ENCODE assay signal across 8 mouse cellular contexts in the genomic region with DNA sequence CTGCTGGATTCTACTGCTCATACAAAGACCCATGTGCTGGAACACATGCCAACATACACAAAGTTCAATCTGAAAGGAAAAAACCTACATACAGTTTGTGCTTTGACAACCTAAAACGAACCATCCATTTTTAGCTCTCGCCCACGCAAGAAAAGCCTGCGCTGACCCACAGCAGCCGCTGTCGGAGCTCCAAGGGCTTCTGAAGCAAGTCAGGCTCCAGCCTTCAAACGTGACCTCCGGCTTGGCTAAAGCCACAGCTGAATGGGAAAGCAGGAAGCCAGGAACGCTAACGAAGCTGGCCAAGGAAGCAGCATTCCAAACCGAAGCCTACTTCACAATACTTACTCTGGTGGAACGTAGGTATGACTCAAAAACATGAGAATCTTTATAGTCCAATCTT.
DNase-seq lines count a peak whose midpoint lies in the region; ATAC-seq and TF ChIP-seq lines count a peak whose summit lies in the region.

No protein-coding gene starts in this region.

- peaks cover 3% of the 10 kb centered on the region; the same call in 1 of the 2 replicates for H3K36me3 ChIP-seq in limb, embryonic 15.5 days
- H3K36me3 ChIP-seq in limb, embryonic 10.5 days, result no peaks in the 10 kb centered on the region
- no peaks in the 10 kb centered on the region for H3K36me3 ChIP-seq in myocyte (ENCODE audit: control insufficient read depth, insufficient read depth)

- WGBS in limb, embryonic 15.5 days, result 60% methylated on average over 12 of the region's 12 CpGs
- WGBS in limb, embryonic 10.5 days, result 81% methylated on average over 12 of the region's 12 CpGs

- ATAC-seq in limb, embryonic 15.5 days (ENCODE audit: insufficient number of reproducible peaks, low FRiP score, low TSS enrichment, low read depth), result no peak
- ATAC-seq in inflammation-experienced regulatory T-cells, adult 6 months, result no peak

- H3K27ac ChIP-seq in limb, embryonic 15.5 days, result 0 out of 2 replicates have a peak overlapping the region, but pooled peaks have one; percentile 3
- no peak overlapping the region; the same call in 1 of the 2 replicates for H3K27ac ChIP-seq in limb, embryonic 10.5 days

- DNase-seq in limb, embryonic 10.5 days (ENCODE audit: low spot score), result no peak
- peak; percentile 45 for DNase-seq in gastrocnemius, adult 18-20 months (ENCODE audit: low spot score)
- DNase-seq in kidney, adult 11 months, result peak; percentile 48
- no peak for DNase-seq in layer of hippocampus, adult 9-10 months (ENCODE audit: low spot score)
- no peak for DNase-seq in T-cell, adult 2 months (ENCODE audit: low spot score)

- H3K27me3 ChIP-seq in limb, embryonic 15.5 days, result no peaks in the 10 kb centered on the region
- no peaks in the 10 kb centered on the region for H3K27me3 ChIP-seq in limb, embryonic 10.5 days (ENCODE audit: low read depth, poor library complexity, severe bottlenecking)
- H3K27me3 ChIP-seq in myocyte (ENCODE audit: control insufficient read depth, insufficient read depth, insufficient read length), result no peaks in the 10 kb centered on the region

- H3K9ac ChIP-seq in limb, embryonic 15.5 days, result no peak overlapping the region

- H3K4me2 ChIP-seq in limb, embryonic 15.5 days, result no peak overlapping the region
- H3K4me2 ChIP-seq in myocyte (ENCODE audit: low read depth), result peak overlapping the region; percentile 35

- peaks cover 8% of the 10 kb centered on the region for H3K79me2 ChIP-seq in myocyte (ENCODE audit: control insufficient read depth, insufficient read depth)

- no peak overlapping the region for H3K4me3 ChIP-seq in limb, embryonic 15.5 days
- H3K4me3 ChIP-seq in limb, embryonic 10.5 days, result no peak overlapping the region
- no peak overlapping the region for H3K4me3 ChIP-seq in myocyte

- H3ac ChIP-seq in myocyte (ENCODE audit: control insufficient read depth, insufficient read length), result no peak overlapping the region

- H3K9me3 ChIP-seq in limb, embryonic 15.5 days, result no peaks in the 10 kb centered on the region
- H3K9me3 ChIP-seq in limb, embryonic 10.5 days (replicated peaks), result no peaks in the 10 kb centered on the region

- H3K4me1 ChIP-seq in limb, embryonic 15.5 days, result peaks cover 12% of the 10 kb centered on the region; the same call in 1 of the 2 replicates
- peaks cover 21% of the 10 kb centered on the region for H3K4me1 ChIP-seq in limb, embryonic 10.5 days

- no peak for TF ChIP-seq POLR2A in myocyte (IDR thresholded peaks at IDR 0.05; ENCODE audit: insufficient read length, low read depth)

TF ChIP-seq in myocyte, 11 proteins besides CTCF, POLR2A, EP300 and RAD21:
- TF ChIP-seq CEBPB (IDR thresholded peaks at IDR 0.05; ENCODE audit: insufficient read depth, poor library complexity, severe bottlenecking) (no peak), MYOD1 (IDR thresholded peaks at IDR 0.05; ENCODE audit: control insufficient read depth in 1 of 3, insufficient read length in 2 of 3, low read depth in 2 of 3) (no peak), E2F4 (IDR thresholded peaks at IDR 0.05; ENCODE audit: insufficient read depth) (no peak), TCF3 (IDR thresholded peaks at IDR 0.05; ENCODE audit: insufficient read length, low read depth) (no peak), SRF (IDR thresholded peaks at IDR 0.05; ENCODE audit: control insufficient read depth, insufficient read length, low read depth) (no peak), REST (IDR thresholded peaks at IDR 0.05; ENCODE audit: insufficient read depth, insufficient read length) (no peak), POLR2AphosphoS2 (IDR thresholded peaks at IDR 0.05; ENCODE audit: insufficient read length, low read depth) (no peak)
TF ChIP-seq in myocyte: peak in this region for 0.

Comparison
In these comparisons a context has a peak if more than half of its experiments do, and no peak if none do; other contexts are left out.
1. DNase-seq: peak in gastrocnemius, adult 18-20 months (single experiment) and kidney, adult 11 months (single experiment); none in limb, embryonic 10.5 days (single experiment), layer of hippocampus, adult 9-10 months (single experiment) and T-cell, adult 2 months (single experiment).